Mouse (Mus musculus): ENCODE measurements around the gene Traip. TPM values are rescaled to one million over a fixed set of nuclear protein-coding genes. Genes with fewer than 3 reads are reported as not detected.
A peak's percentile ranks its signal among the peaks of the same experiment; 100 is the strongest.

Gene Traip
- total RNA-seq (2014; rRNA removed) (11.0 and 15.7 TPM in 2 replicates), polyA plus RNA-seq (2015; fragmentation: Nextera tagmentation; extraction: Ambion mirVana) (11.2 TPM in 2 replicates)

GRCm38 (mm10) chr9:107949922-107950235, at the start of gene Traip:
Gene Traip (plus strand): TSS chr9:107950136.
- no peak for TF ChIP-seq CTCF (IDR thresholded peaks at IDR 0.05; ENCODE audit: low read depth)
- DNase-seq (no peak), ATAC-seq (no peak)
- Histone ChIP-seq H3K27ac (ENCODE audit: low read depth, low read length) (peak within 1 kb of the TSS; percentile 78), H3K4me1 (ENCODE audit: insufficient read depth) (no peaks in the 10 kb centered on the region), H3K4me2 (ENCODE audit: low read depth) (peak within 1 kb of the TSS; percentile 79), H3K36me3 (ENCODE audit: insufficient read depth) (peaks cover 25% of the 10 kb centered on the region), H3K9ac (peak within 1 kb of the TSS; percentile 60), H3K4me3 (ENCODE audit: low read depth, low read length) (peak within 1 kb of the TSS; percentile 54), H3K9me3 (ENCODE audit: low read length) (no peaks in the 10 kb centered on the region), H3K27me3 (ENCODE audit: insufficient read depth, low read length) (no peaks in the 10 kb centered on the region)
- 85% methylated on average over 10 of the region's 10 CpGs for WGBS

DNA sequence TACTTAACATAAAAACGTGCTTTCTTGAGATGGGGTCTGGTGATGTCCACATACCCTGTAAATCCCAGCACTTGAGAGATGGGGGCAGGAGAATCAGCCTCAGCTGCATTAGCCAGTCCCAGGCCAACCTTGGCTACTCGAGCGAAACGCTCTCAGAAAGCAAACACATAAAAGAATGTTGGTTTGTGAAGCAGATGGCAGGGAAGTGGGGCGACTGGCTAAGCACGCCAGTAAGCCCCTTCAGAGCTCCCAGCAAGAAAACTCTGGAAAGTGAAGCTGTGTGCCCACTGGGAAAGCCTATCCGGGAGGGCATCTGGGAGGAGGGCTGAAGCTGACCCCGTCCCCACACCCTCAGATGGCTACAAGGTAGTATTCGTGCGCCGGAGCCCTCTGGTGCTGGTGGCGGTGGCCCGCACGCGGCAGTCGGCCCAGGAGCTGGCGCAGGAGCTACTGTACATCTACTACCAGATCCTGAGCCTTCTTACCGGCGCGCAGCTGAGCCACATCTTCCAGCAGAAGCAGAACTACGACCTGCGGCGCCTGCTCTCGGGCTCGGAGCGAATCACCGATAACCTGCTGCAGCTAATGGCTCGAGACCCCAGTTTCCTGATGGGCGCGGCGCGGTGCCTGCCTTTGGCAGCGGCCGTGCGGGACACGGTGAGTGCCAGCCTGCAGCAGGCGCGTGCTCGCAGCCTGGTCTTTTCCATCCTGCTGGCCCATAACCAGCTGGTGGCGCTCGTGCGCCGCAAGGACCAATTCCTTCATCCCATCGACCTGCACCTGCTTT, 48.9 kb upstream of the Traip start:
- Histone ChIP-seq H3K27me3 (ENCODE audit: insufficient read depth, low read length) (no peaks in the 10 kb centered on the region), H3K4me3 (ENCODE audit: low read depth, low read length) (peak overlapping the region; percentile 34), H3K27ac (ENCODE audit: low read depth, low read length) (peak overlapping the region; percentile 35; the same call in 1 of the 2 replicates), H3K36me3 (ENCODE audit: insufficient read depth) (peaks cover 19% of the 10 kb centered on the region), H3K4me2 (ENCODE audit: low read depth) (peak overlapping the region; percentile 66), H3K4me1 (ENCODE audit: insufficient read depth) (no peaks in the 10 kb centered on the region), H3K9ac (peak overlapping the region; percentile 44; the same call in 1 of the 2 replicates), H3K9me3 (ENCODE audit: low read length) (no peaks in the 10 kb centered on the region)
- DNase-seq (peak; percentile 89), ATAC-seq (peak; percentile 83)
- WGBS, result 4% methylated on average over 44 of the region's 44 CpGs
- peak; percentile 91 for TF ChIP-seq CTCF (IDR thresholded peaks at IDR 0.05; ENCODE audit: low read depth)

DNA sequence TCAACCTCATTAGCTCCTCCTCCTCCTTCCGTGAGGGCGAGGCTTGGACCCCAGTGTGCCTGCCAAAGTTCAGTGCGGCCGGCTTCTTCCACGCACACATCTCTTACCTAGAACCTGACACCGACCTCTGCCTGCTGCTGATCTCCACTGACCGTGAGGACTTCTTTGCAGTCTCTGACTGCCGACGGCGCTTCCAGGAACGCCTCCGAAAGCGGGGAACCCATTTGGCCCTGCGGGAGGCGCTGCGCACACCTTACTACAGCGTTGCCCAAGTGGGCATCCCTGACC, 48.4 kb upstream of the Traip start:
- H3K4me2 ChIP-seq (ENCODE audit: low read depth), result peak overlapping the region; percentile 66
- ATAC-seq (0 out of 2 replicates have a peak, but pooled peaks have one; percentile 1), DNase-seq (no peak)
- peak overlapping the region; percentile 44; the same call in 1 of the 2 replicates for H3K9ac ChIP-seq
- H3K27me3 ChIP-seq (ENCODE audit: insufficient read depth, low read length), result no peaks in the 10 kb centered on the region
- no peak for TF ChIP-seq CTCF (IDR thresholded peaks at IDR 0.05; ENCODE audit: low read depth)
- H3K36me3 ChIP-seq (ENCODE audit: insufficient read depth), result peaks cover 17% of the 10 kb centered on the region
- 15% methylated on average over 17 of the region's 17 CpGs for WGBS
- H3K9me3 ChIP-seq (ENCODE audit: low read length), result no peaks in the 10 kb centered on the region
- no peak overlapping the region for H3K27ac ChIP-seq (ENCODE audit: low read depth, low read length)
- H3K4me1 ChIP-seq (ENCODE audit: insufficient read depth), result no peaks in the 10 kb centered on the region; the same call in 1 of the 2 replicates
- H3K4me3 ChIP-seq (ENCODE audit: low read depth, low read length), result peak overlapping the region; percentile 34

- peak; percentile 98 for TF ChIP-seq CTCF (IDR thresholded peaks at IDR 0.05; ENCODE audit: low read depth)
- Histone ChIP-seq H3K27me3 (ENCODE audit: insufficient read depth, low read length) (no peaks in the 10 kb centered on the region), H3K4me1 (ENCODE audit: insufficient read depth) (no peaks in the 10 kb centered on the region; the same call in 1 of the 2 replicates), H3K4me2 (ENCODE audit: low read depth) (no peak overlapping the region), H3K27ac (ENCODE audit: low read depth, low read length) (no peak overlapping the region), H3K9me3 (ENCODE audit: low read length) (no peaks in the 10 kb centered on the region), H3K9ac (no peak overlapping the region), H3K4me3 (ENCODE audit: low read depth, low read length) (no peak overlapping the region), H3K36me3 (ENCODE audit: insufficient read depth) (peaks cover 13% of the 10 kb centered on the region)
- 2% methylated on average over 4 of the region's 4 CpGs for WGBS
- peak; percentile 92 for DNase-seq
- ATAC-seq, result peak; percentile 71
Observed at GRCm38 (mm10) chr9:107904726-107905125, 45.2 kb upstream of the Traip start.

DNA sequence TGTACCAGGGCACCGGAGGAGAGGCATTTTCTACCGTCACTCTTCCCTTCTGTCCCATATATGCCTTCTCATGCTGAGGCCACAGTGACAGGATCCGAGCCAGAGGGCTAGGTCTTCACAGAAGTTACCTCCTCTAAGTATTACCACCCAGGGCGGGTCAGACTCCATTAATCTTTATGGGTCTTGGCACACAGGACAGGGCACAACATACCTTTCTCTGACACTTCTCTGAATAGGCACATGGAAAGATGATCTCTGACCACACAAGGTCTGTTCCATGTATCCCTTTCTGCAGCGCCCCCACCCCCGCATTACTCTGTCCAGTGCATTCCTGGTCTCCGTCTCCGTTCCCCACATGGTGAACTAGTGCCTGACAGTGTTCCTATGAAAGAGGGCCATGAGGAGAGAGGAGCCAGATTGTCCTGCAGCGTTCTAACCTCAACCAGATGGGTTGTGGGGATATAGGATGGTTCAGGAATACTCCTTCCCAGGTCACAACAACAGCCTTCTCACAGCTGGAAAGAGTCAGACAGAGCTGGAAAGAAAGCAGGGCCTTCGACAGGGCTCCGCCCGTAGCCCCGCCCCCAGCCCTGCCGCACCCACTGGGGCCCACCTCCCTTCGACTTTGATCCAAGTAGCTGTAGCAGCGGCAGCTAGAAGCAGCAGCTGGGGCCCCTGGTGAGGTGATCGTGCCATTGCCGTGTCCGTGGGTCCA, 43.5 kb upstream of the Traip start, which contains the start of gene Mst1r:
TSS of gene Mst1r (plus strand) at position 622 of the 715 bp plus-strand sequence.
- no peak for TF ChIP-seq CTCF (IDR thresholded peaks at IDR 0.05; ENCODE audit: low read depth)
- Histone ChIP-seq H3K4me2 (ENCODE audit: low read depth) (peak within 1 kb of the TSS; percentile 41), H3K27ac (ENCODE audit: low read depth, low read length) (no peak within 1 kb of the TSS), H3K9ac (peak within 1 kb of the TSS; percentile 35), H3K9me3 (ENCODE audit: low read length) (no peaks in the 10 kb centered on the region), H3K4me3 (ENCODE audit: low read depth, low read length) (peak within 1 kb of the TSS; percentile 14; the same call in 1 of the 2 replicates), H3K4me1 (ENCODE audit: insufficient read depth) (no peaks in the 10 kb centered on the region; the same call in 1 of the 2 replicates), H3K27me3 (ENCODE audit: insufficient read depth, low read length) (no peaks in the 10 kb centered on the region), H3K36me3 (ENCODE audit: insufficient read depth) (peaks cover 6% of the 10 kb centered on the region)
- ATAC-seq (no peak), DNase-seq (peak; percentile 33)
- WGBS, result 24% methylated on average over 19 of the region's 19 CpGs

DNA sequence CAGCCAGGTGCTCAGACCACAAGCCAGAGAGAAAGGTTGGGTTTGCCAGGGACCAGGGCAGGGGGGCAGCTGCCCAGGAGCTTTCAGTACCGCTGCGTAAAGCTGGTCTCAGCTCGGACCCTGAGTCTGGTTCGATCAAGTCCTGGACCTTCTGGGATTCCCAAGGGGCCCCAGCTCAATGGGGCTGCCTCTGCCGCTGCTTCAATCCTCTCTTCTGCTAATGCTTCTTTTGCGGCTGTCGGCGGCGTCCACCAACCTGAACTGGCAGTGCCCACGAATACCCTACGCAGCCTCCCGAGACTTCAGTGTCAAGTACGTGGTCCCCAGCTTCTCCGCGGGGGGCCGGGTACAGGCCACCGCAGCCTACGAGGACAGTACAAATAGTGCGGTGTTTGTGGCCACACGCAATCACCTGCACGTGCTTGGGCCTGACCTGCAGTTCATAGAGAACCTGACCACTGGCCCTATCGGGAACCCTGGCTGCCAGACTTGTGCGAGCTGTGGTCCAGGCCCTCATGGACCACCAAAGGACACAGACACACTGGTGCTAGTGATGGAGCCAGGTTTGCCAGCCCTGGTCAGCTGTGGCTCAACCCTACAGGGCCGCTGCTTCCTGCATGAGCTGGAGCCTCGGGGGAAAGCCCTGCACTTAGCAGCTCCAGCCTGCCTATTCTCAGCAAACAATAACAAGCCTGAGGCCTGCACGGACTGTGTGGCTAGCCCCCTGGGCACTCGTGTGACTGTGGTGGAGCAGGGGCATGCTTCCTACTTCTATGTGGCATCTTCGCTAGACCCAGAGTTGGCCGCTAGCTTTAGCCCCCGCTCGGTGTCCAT, 42.8 kb upstream of the Traip start:
- H3K36me3 ChIP-seq (ENCODE audit: insufficient read depth), result peaks cover 6% of the 10 kb centered on the region
- TF ChIP-seq CTCF (IDR thresholded peaks at IDR 0.05; ENCODE audit: low read depth), result no peak
- H3K27ac ChIP-seq (ENCODE audit: low read depth, low read length), result no peak overlapping the region
- H3K4me1 ChIP-seq (ENCODE audit: insufficient read depth), result no peaks in the 10 kb centered on the region; the same call in 1 of the 2 replicates
- DNase-seq (no peak), ATAC-seq (no peak)
- 48% methylated on average over 31 of the region's 31 CpGs for WGBS
- no peaks in the 10 kb centered on the region for H3K27me3 ChIP-seq (ENCODE audit: insufficient read depth, low read length)
- H3K4me3 ChIP-seq (ENCODE audit: low read depth, low read length), result peak overlapping the region; percentile 14; the same call in 1 of the 2 replicates
- H3K9ac ChIP-seq, result peak overlapping the region; percentile 35
- H3K4me2 ChIP-seq (ENCODE audit: low read depth), result peak overlapping the region; percentile 41
- no peaks in the 10 kb centered on the region for H3K9me3 ChIP-seq (ENCODE audit: low read length)
